Mouse (Mus musculus): ENCODE measurements around the gene Ccnq. TPM values are rescaled to one million over a fixed set of nuclear protein-coding genes. Genes with fewer than 3 reads are reported as not detected.
A peak's percentile ranks its signal among the peaks of the same experiment; 100 is the strongest.

Ccnq gene
- polyA plus RNA-seq, 1 experiment = 56.9 TPM

- TF ChIP-seq POLR2A (IDR thresholded peaks at IDR 0.05; ENCODE audit: low read depth, low read length) = no peak
- no peak for TF ChIP-seq CTCF (conservative IDR thresholded peaks at IDR 0.05; ENCODE audit: insufficient read depth, insufficient read length, low read depth, low read length)
- H3K4me3 ChIP-seq (ENCODE audit: insufficient read depth, low read depth, low read length) = no peak overlapping the region
- H3K27me3 ChIP-seq (replicated peaks; ENCODE audit: control insufficient read depth, insufficient read depth, low read length) = no peaks in the 10 kb centered on the region
- no peak overlapping the region for H3K27ac ChIP-seq (ENCODE audit: insufficient read depth, low read depth, low read length)
- H3K4me1 ChIP-seq (ENCODE audit: control insufficient read depth, insufficient read depth, low read length) = no peaks in the 10 kb centered on the region
- 54% methylated on average over 11 of the region's 11 CpGs for WGBS
- DNase-seq = no peak
- H3K36me3 ChIP-seq (ENCODE audit: control insufficient read depth, insufficient read depth, low read length) = no peaks in the 10 kb centered on the region
These were observed 20.3 kb upstream of the Ccnq start for GRCm38 (mm10) chr11:78771751-78772283.

- no peak for DNase-seq
- no peaks in the 10 kb centered on the region for H3K4me1 ChIP-seq (ENCODE audit: control insufficient read depth, insufficient read depth, low read length)
- no peaks in the 10 kb centered on the region for H3K36me3 ChIP-seq (ENCODE audit: control insufficient read depth, insufficient read depth, low read length)
- no peak overlapping the region for H3K4me3 ChIP-seq (ENCODE audit: insufficient read depth, low read depth, low read length)
- no peak for TF ChIP-seq CTCF (conservative IDR thresholded peaks at IDR 0.05; ENCODE audit: insufficient read depth, insufficient read length, low read depth, low read length)
- no peak for TF ChIP-seq POLR2A (IDR thresholded peaks at IDR 0.05; ENCODE audit: low read depth, low read length)
- 83% methylated on average over 6 of the region's 6 CpGs for WGBS
- no peak overlapping the region for H3K27ac ChIP-seq (ENCODE audit: insufficient read depth, low read depth, low read length)
- H3K27me3 ChIP-seq (replicated peaks; ENCODE audit: control insufficient read depth, insufficient read depth, low read length) = no peaks in the 10 kb centered on the region
These were observed 18.9 kb upstream of the Ccnq start for GRCm38 (mm10) chr11:78770436-78770835.

GRCm38 (mm10) chr11:78768778-78769177 is 17.2 kb upstream of the Ccnq start:
- no peaks in the 10 kb centered on the region for H3K27me3 ChIP-seq (replicated peaks; ENCODE audit: control insufficient read depth, insufficient read depth, low read length)
- H3K36me3 ChIP-seq (ENCODE audit: control insufficient read depth, insufficient read depth, low read length) = no peaks in the 10 kb centered on the region
- H3K4me3 ChIP-seq (ENCODE audit: insufficient read depth, low read depth, low read length) = no peak overlapping the region
- H3K4me1 ChIP-seq (ENCODE audit: control insufficient read depth, insufficient read depth, low read length) = peaks cover 5% of the 10 kb centered on the region; the same call in 1 of the 2 replicates
- no peak overlapping the region for H3K27ac ChIP-seq (ENCODE audit: insufficient read depth, low read depth, low read length)
- 62% methylated on average over 3 of the region's 3 CpGs for WGBS
- no peak for DNase-seq
- no peak for TF ChIP-seq CTCF (conservative IDR thresholded peaks at IDR 0.05; ENCODE audit: insufficient read depth, insufficient read length, low read depth, low read length)
- no peak for TF ChIP-seq POLR2A (IDR thresholded peaks at IDR 0.05; ENCODE audit: low read depth, low read length)

GRCm38 (mm10) chr11:78766069-78766830 is 14.7 kb upstream of the Ccnq start:
- no peak for DNase-seq
- TF ChIP-seq POLR2A (IDR thresholded peaks at IDR 0.05; ENCODE audit: low read depth, low read length) (no peak), CTCF (conservative IDR thresholded peaks at IDR 0.05; ENCODE audit: insufficient read depth, insufficient read length, low read depth, low read length) (no peak)
- no peaks in the 10 kb centered on the region for H3K36me3 ChIP-seq (ENCODE audit: control insufficient read depth, insufficient read depth, low read length)
- no peaks in the 10 kb centered on the region for H3K27me3 ChIP-seq (replicated peaks; ENCODE audit: control insufficient read depth, insufficient read depth, low read length)
- no peak overlapping the region for H3K4me3 ChIP-seq (ENCODE audit: insufficient read depth, low read depth, low read length)
- H3K27ac ChIP-seq (ENCODE audit: insufficient read depth, low read depth, low read length) = no peak overlapping the region
- H3K4me1 ChIP-seq (ENCODE audit: control insufficient read depth, insufficient read depth, low read length) = peaks cover 5% of the 10 kb centered on the region; the same call in 1 of the 2 replicates
- 88% methylated on average over 6 of the region's 6 CpGs for WGBS

GRCm38 (mm10) chr11:78764820-78765219 is 13.3 kb upstream of the Ccnq start:
- WGBS = 49% methylated on average over 6 of the region's 6 CpGs
- DNase-seq = peak; percentile 44
- TF ChIP-seq POLR2A (IDR thresholded peaks at IDR 0.05; ENCODE audit: low read depth, low read length) (no peak), CTCF (conservative IDR thresholded peaks at IDR 0.05; ENCODE audit: insufficient read depth, insufficient read length, low read depth, low read length) (no peak)
- no peaks in the 10 kb centered on the region for H3K36me3 ChIP-seq (ENCODE audit: control insufficient read depth, insufficient read depth, low read length)
- H3K4me1 ChIP-seq (ENCODE audit: control insufficient read depth, insufficient read depth, low read length) = peaks cover 5% of the 10 kb centered on the region; the same call in 1 of the 2 replicates
- H3K27me3 ChIP-seq (replicated peaks; ENCODE audit: control insufficient read depth, insufficient read depth, low read length) = no peaks in the 10 kb centered on the region
- H3K27ac ChIP-seq (ENCODE audit: insufficient read depth, low read depth, low read length) = peak overlapping the region; percentile 63
- H3K4me3 ChIP-seq (ENCODE audit: insufficient read depth, low read depth, low read length) = no peak overlapping the region

GRCm38 (mm10) chr11:78764304-78764703 is 12.8 kb upstream of the Ccnq start:
- H3K27me3 ChIP-seq (replicated peaks; ENCODE audit: control insufficient read depth, insufficient read depth, low read length) = no peaks in the 10 kb centered on the region
- no peak for DNase-seq
- H3K36me3 ChIP-seq (ENCODE audit: control insufficient read depth, insufficient read depth, low read length) = no peaks in the 10 kb centered on the region
- 58% methylated on average over 8 of the region's 8 CpGs for WGBS
- no peak for TF ChIP-seq POLR2A (IDR thresholded peaks at IDR 0.05; ENCODE audit: low read depth, low read length)
- TF ChIP-seq CTCF (conservative IDR thresholded peaks at IDR 0.05; ENCODE audit: insufficient read depth, insufficient read length, low read depth, low read length) = no peak
- no peak overlapping the region for H3K4me3 ChIP-seq (ENCODE audit: insufficient read depth, low read depth, low read length)
- H3K27ac ChIP-seq (ENCODE audit: insufficient read depth, low read depth, low read length) = peak overlapping the region; percentile 20; the same call in 1 of the 2 replicates
- H3K4me1 ChIP-seq (ENCODE audit: control insufficient read depth, insufficient read depth, low read length) = peaks cover 5% of the 10 kb centered on the region; the same call in 1 of the 2 replicates

- Histone ChIP-seq H3K36me3 (ENCODE audit: control insufficient read depth, insufficient read depth, low read length) (no peaks in the 10 kb centered on the region), H3K4me3 (ENCODE audit: insufficient read depth, low read depth, low read length) (no peak overlapping the region), H3K27ac (ENCODE audit: insufficient read depth, low read depth, low read length) (no peak overlapping the region), H3K27me3 (replicated peaks; ENCODE audit: control insufficient read depth, insufficient read depth, low read length) (no peaks in the 10 kb centered on the region), H3K4me1 (ENCODE audit: control insufficient read depth, insufficient read depth, low read length) (peaks cover 5% of the 10 kb centered on the region; the same call in 1 of the 2 replicates)
- DNase-seq = no peak
- WGBS = 64% methylated on average over 5 of the region's 5 CpGs
- TF ChIP-seq CTCF (conservative IDR thresholded peaks at IDR 0.05; ENCODE audit: insufficient read depth, insufficient read length, low read depth, low read length) (no peak), POLR2A (IDR thresholded peaks at IDR 0.05; ENCODE audit: low read depth, low read length) (no peak)
These were observed 10.7 kb upstream of the Ccnq start for GRCm38 (mm10) chr11:78762201-78762600.
